Mouse (Mus musculus) limb, embryonic 14.5 days (tissue): ENCODE results near the gene Itga10. TPM values are rescaled to one million over a fixed set of nuclear protein-coding genes. Genes with fewer than 3 reads are reported as not detected.
A peak's percentile ranks its signal among the peaks of the same experiment; 100 is the strongest.
"Not testable (repeated sequence)": the region's sequence is repeated elsewhere in the genome, so short reads cannot be mapped to it uniquely, and the experiment has no call there.

ENCODE experiments used
- ATAC-seq: fragments of 200-750 bp; cut with Nextera tagmentation; 2 replicates; pipeline ENCODE4 v1.8.0; 2017; ENCODE audit warnings: low read depth, moderate number of reproducible peaks, moderate TSS enrichment; ENCODE audit not compliant: low FRiP score
- DNase-seq: peaks from one replicate; pipeline ENCODE4 v3.0.0-alpha.2; 2015; ENCODE audit warnings: low spot score
- H3K27ac ChIP-seq: fragments of 300-500 bp; sonication (generic); replicated peaks from 2 replicates; pipeline ENCODE4 v1.5.1; 2014; ENCODE audit warnings: low read depth, mild to moderate bottlenecking, low read length, moderate library complexity, mixed read lengths
- H3K27me3 ChIP-seq: fragments of 300-500 bp; sonication (generic); 2 replicates; pipeline ENCODE4 v1.6.1; 2014; ENCODE audit warnings: low read length, mixed read lengths; ENCODE audit not compliant: control insufficient read depth, insufficient read depth
- H3K36me3 ChIP-seq: fragments of 300-500 bp; sonication (generic); 2 replicates; pipeline ENCODE4 v1.6.1; 2014; ENCODE audit warnings: mild to moderate bottlenecking, low read length, moderate library complexity, mixed read lengths; ENCODE audit not compliant: control insufficient read depth, insufficient read depth
- H3K4me1 ChIP-seq: fragments of 300-500 bp; sonication (generic); 2 replicates; pipeline ENCODE4 v1.6.1; 2014; ENCODE audit warnings: antibody characterized with exemption, low read length, mixed read lengths; ENCODE audit not compliant: control insufficient read depth, insufficient read depth
- H3K4me2 ChIP-seq: fragments of 300-500 bp; sonication (generic); replicated peaks from 2 replicates; pipeline ENCODE4 v1.6.1; 2014; ENCODE audit warnings: low read depth, mild to moderate bottlenecking, low read length, moderate library complexity; ENCODE audit not compliant: severe bottlenecking
- H3K4me3 ChIP-seq: fragments of 300-500 bp; sonication (generic); replicated peaks from 2 replicates; pipeline ENCODE4 v1.5.1; 2014; ENCODE audit warnings: low read length
- H3K9ac ChIP-seq: fragments of 300-500 bp; sonication (generic); 2 replicates; pipeline ENCODE4 v1.6.1; 2014; ENCODE audit warnings: mild to moderate bottlenecking, low read depth, low read length, moderate library complexity; ENCODE audit not compliant: severe bottlenecking
- H3K9me3 ChIP-seq: fragments of 300-500 bp; sonication (generic); 2 replicates; pipeline ENCODE4 v1.6.1; 2016; ENCODE audit warnings: low read length; ENCODE audit not compliant: control insufficient read depth
- POLR2A ChIP-seq: fragments of 200-500 bp; IDR thresholded peaks from 2 replicates; pipeline ENCODE4 v1.8.0; 2012; ENCODE audit warnings: inconsistent platforms, mild to moderate bottlenecking, moderate library complexity, borderline replicate concordance; ENCODE audit not compliant: insufficient read depth, insufficient read length; ENCODE audit errors: extremely low read depth
- WGBS: fragments of 180-500 bp; shearing (Covaris S2); extraction: QIAGEN DNeasy Blood & Tissue Kit; methylation state at CpG from one replicate; pipeline ENCODE4 v1.1.7; 2014; 5-methylcytosine and 5-hydroxymethylcytosine counted together
- polyA plus RNA-seq, 2 experiments: library from polyadenylated mRNA; depleted of rRNA in 1 of 2; stranded (reverse) in 1 of 2; unstranded in 1 of 2; fragments of >200 nt; fragmentation: Nextera tagmentation in 1 of 2; extraction: Ambion mirVana in 1 of 2; gene quantifications; 2 replicates each; pipeline versions ENCODE4 v1.2.1 to v1.2.3; 2012 to 2014

The Itga10 gene
- polyA plus RNA-seq, 2 experiments = 3.9 to 25.0 TPM

DNA sequence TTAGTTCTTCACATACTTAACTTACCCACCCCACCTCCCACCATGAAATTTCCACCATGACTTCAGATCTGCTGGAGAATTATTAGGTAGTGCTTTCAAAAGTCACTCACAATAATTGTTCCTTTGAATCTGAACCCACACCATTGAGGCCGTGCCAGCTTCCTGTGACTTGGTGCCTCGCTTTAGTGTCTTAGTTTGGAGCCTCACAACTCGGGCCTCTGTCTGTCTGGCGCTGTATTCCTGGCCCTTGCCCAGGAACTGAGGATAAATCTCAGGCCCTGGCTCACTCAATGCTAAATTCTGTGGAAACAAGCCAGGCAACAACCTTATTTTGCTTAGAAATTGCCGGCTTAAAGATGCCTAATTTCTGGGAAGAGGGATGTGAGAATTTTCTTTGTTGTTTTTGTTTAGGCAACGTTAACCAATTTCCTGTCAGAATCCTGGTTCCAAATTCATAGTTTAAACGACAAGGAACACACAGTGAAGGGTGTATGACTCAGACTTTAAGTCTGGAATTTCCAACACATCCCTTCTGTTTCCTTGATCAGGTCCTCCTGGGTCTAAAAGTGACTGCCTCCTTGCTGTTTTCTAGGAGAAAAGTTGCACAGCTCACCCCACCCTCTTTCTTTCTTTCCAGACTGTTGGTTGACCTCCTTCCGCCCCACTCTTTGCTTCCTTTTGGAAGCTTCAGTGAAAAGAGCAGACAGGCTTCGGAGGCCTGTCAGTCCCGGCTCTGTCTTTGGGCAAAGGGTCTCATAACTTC, 43.3 kb upstream of the Itga10 start:
- peak; percentile 28 for DNase-seq
- H3K4me3 ChIP-seq = peak overlapping the region; percentile 74
- H3K4me1 ChIP-seq = peaks cover 37% of the 10 kb centered on the region
- 21% methylated on average over 10 of the region's 10 CpGs for WGBS
- H3K9me3 ChIP-seq = no peaks in the 10 kb centered on the region
- TF ChIP-seq POLR2A = no peak
- ATAC-seq = no peak
- H3K36me3 ChIP-seq = peaks cover 9% of the 10 kb centered on the region
- peak overlapping the region; percentile 91 for H3K27ac ChIP-seq
- H3K4me2 ChIP-seq = peak overlapping the region; percentile 63
- H3K9ac ChIP-seq = peak overlapping the region; percentile 86
- H3K27me3 ChIP-seq = no peaks in the 10 kb centered on the region

DNA sequence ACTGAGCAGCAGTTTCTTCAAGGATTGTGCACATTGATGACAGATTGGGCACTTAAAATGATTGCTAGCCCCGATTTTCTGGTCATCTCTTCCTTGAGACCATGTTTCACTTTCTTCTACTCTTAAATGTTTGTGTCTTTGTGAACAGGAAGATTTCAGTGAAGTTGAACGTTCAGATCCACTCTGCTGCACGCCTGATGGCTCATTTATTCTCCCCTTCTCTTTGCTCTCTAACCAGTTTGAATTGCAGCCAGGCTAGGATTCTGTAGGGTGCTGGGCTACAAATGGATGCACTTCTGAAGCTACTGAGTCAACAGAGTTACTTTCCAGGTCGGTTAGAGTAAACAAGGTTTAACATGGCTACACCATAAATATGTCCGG, 42.7 kb upstream of the Itga10 start:
- whole genome bisulfite sequencing = 40% methylated on average over 5 of the region's 5 CpGs
- H3K9me3 ChIP-seq = no peaks in the 10 kb centered on the region
- peak overlapping the region; percentile 74 for H3K4me3 ChIP-seq
- peaks cover 36% of the 10 kb centered on the region for H3K4me1 ChIP-seq
- ATAC-seq (no peak), DNase-seq (no peak)
- TF ChIP-seq POLR2A = no peak
- H3K9ac ChIP-seq = peak overlapping the region; percentile 86
- peaks cover 9% of the 10 kb centered on the region for H3K36me3 ChIP-seq
- peak overlapping the region; percentile 63 for H3K4me2 ChIP-seq
- peak overlapping the region; percentile 91 for H3K27ac ChIP-seq
- H3K27me3 ChIP-seq = no peaks in the 10 kb centered on the region

- no peaks in the 10 kb centered on the region for H3K9me3 ChIP-seq
- peak overlapping the region; percentile 63 for H3K4me2 ChIP-seq
- H3K9ac ChIP-seq = peak overlapping the region; percentile 86; the same call in 1 of the 2 replicates
- TF ChIP-seq POLR2A = no peak
- 45% methylated on average over 5 of the region's 5 CpGs for WGBS
- peaks cover 13% of the 10 kb centered on the region for H3K36me3 ChIP-seq
- peak overlapping the region; percentile 74 for H3K4me3 ChIP-seq
- no peak for ATAC-seq
- peaks cover 36% of the 10 kb centered on the region for H3K4me1 ChIP-seq
- peak; percentile 57 for DNase-seq
- peak overlapping the region; percentile 91; the same call in 1 of the 2 replicates for H3K27ac ChIP-seq
- no peaks in the 10 kb centered on the region for H3K27me3 ChIP-seq
Measured at GRCm38 (mm10) chr3:96603311-96603710, 42.1 kb upstream of the Itga10 start.

DNA sequence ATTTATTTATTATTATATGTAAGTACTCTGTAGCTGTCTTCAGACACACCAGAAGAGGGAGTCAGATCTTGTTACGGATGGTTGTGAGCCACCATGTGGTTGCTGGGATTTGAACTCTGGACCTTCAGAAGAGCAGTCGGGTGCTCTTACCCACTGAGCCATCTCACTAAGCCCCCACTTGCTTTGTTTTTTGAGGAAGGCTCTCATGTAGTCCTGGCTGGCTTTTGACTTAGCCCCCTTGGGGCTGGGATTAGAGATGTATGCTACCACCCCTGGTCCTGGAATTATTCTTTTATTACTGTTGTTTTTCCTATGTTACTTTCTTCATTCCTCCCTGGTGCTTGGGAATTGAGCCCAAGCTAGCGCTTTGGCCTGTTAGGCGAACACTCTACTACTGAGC, 39.4 kb upstream of the Itga10 start:
- DNase-seq, ATAC-seq: not testable (repeated sequence)

GRCm38 (mm10) chr3:96606618-96607017, 38.8 kb upstream of the Itga10 start:
- peaks cover 23% of the 10 kb centered on the region for H3K36me3 ChIP-seq
- 91% methylated on average over 4 of the region's 4 CpGs for WGBS
- H3K9ac ChIP-seq = no peak overlapping the region

More for the DNA sequence above, 39.4 kb upstream of the Itga10 start:
- not testable (repeated sequence) for H3K4me2 ChIP-seq, H3K9ac ChIP-seq, H3K9me3 ChIP-seq, H3K27ac ChIP-seq, H3K4me3 ChIP-seq, H3K27me3 ChIP-seq
- 82% methylated on average over 3 of the region's 4 CpGs for WGBS
- peaks cover 27% of the 10 kb centered on the region for H3K4me1 ChIP-seq
- H3K36me3 ChIP-seq = peaks cover 17% of the 10 kb centered on the region

More at GRCm38 (mm10) chr3:96606618-96607017, 38.8 kb upstream of the Itga10 start:
- Histone ChIP-seq H3K27me3 (no peaks in the 10 kb centered on the region), H3K27ac (no peak overlapping the region), H3K4me3 (no peak overlapping the region), H3K4me2 (no peak overlapping the region), H3K9me3 (no peaks in the 10 kb centered on the region), H3K4me1 (peaks cover 27% of the 10 kb centered on the region)
- no peak for TF ChIP-seq POLR2A
- DNase-seq = no peak
- no peak for ATAC-seq
